Mouse (Mus musculus): ENCODE measurements around the gene Aaas.

Aaas gene

GRCm38 (mm10) chr15:102350138-102350941 is at the start of gene Aaas:
Aaas (minus strand) TSS chr15:102350771.
- peak; percentile 96 to 97 for DNase-seq (ENCODE audit: low spot score in 2 of 2)

- DNase-seq (ENCODE audit: low spot score in 2 of 2) = peak; percentile 77 to 84
Observed at GRCm38 (mm10) chr15:102399229-102400221, 49.0 kb upstream of the Aaas start.

- DNase-seq (ENCODE audit: low spot score in 2 of 2) = no peak
Observed at GRCm38 (mm10) chr15:102398629-102399028, 48.1 kb upstream of the Aaas start.

- no peak for DNase-seq (ENCODE audit: low spot score in 2 of 2)
Observed at GRCm38 (mm10) chr15:102395061-102395460, 44.5 kb upstream of the Aaas start.

GRCm38 (mm10) chr15:102393584-102394014 is 43.0 kb upstream of the Aaas start:
- no peak for DNase-seq (ENCODE audit: low spot score in 2 of 2)

GRCm38 (mm10) chr15:102392520-102392919 is 41.9 kb upstream of the Aaas start:
- no peak for DNase-seq (ENCODE audit: low spot score in 2 of 2)

GRCm38 (mm10) chr15:102388942-102389341 is 38.4 kb upstream of the Aaas start:
- no peak for DNase-seq (ENCODE audit: low spot score in 2 of 2)

- peak in 1 of 2 experiments; percentile 46 for DNase-seq (ENCODE audit: low spot score in 2 of 2)
Observed at GRCm38 (mm10) chr15:102386640-102387039, 36.1 kb upstream of the Aaas start.

- DNase-seq (ENCODE audit: low spot score in 2 of 2) = no peak
Observed at GRCm38 (mm10) chr15:102383671-102384070, 33.1 kb upstream of the Aaas start.

- peak; percentile 74 to 84 for DNase-seq (ENCODE audit: low spot score in 2 of 2)
Observed at GRCm38 (mm10) chr15:102381575-102381974, 31.0 kb upstream of the Aaas start.

- DNase-seq (ENCODE audit: low spot score in 2 of 2) = peak in 1 of 2 experiments; percentile 35
Observed at GRCm38 (mm10) chr15:102377810-102378262, 27.3 kb upstream of the Aaas start.

GRCm38 (mm10) chr15:102377163-102377543 is 26.6 kb upstream of the Aaas start:
- DNase-seq (ENCODE audit: low spot score in 2 of 2) = peak; percentile 77 to 90

GRCm38 (mm10) chr15:102376453-102377162 is 26.0 kb upstream of the Aaas start:
- DNase-seq (ENCODE audit: low spot score in 2 of 2) = peak; percentile 60 to 62

- DNase-seq (ENCODE audit: low spot score in 2 of 2) = no peak
Observed at GRCm38 (mm10) chr15:102370727-102371126, 20.2 kb upstream of the Aaas start.

- DNase-seq (ENCODE audit: low spot score in 2 of 2) = no peak
Observed at GRCm38 (mm10) chr15:102369972-102370371, 19.4 kb upstream of the Aaas start.

GRCm38 (mm10) chr15:102366733-102367344 is 16.3 kb upstream of the Aaas start, which contains the start of gene Sp7:
Sp7 (minus strand) TSS chr15:102367182.
- DNase-seq (ENCODE audit: low spot score in 2 of 2) = no peak

- DNase-seq (ENCODE audit: low spot score in 2 of 2) = no peak
Observed at GRCm38 (mm10) chr15:102366238-102366637, 15.7 kb upstream of the Aaas start.

GRCm38 (mm10) chr15:102364678-102365077 is 14.1 kb upstream of the Aaas start:
- DNase-seq (ENCODE audit: low spot score in 2 of 2) = no peak

- no peak for DNase-seq (ENCODE audit: low spot score in 2 of 2)
Observed at GRCm38 (mm10) chr15:102362648-102363047, 12.1 kb upstream of the Aaas start.

- no peak for DNase-seq (ENCODE audit: low spot score in 2 of 2)
Observed at GRCm38 (mm10) chr15:102358834-102359233, 8.3 kb upstream of the Aaas start.

GRCm38 (mm10) chr15:102358126-102358525 is 7.6 kb upstream of the Aaas start:
- DNase-seq (ENCODE audit: low spot score in 2 of 2) = no peak

Measured in spleen, postnatal 10 days (tissue).